Mouse (Mus musculus) kidney, embryonic 15.5 days (tissue): ENCODE measurements around the gene Stra6. TPM values are rescaled to one million over a fixed set of nuclear protein-coding genes. Genes with fewer than 3 reads are reported as not detected.
A peak's percentile ranks its signal among the peaks of the same experiment; 100 is the strongest.

Experiments
- ATAC-seq: fragments of 200-750 bp; cut with Nextera tagmentation; replicated peaks from 2 replicates; pipeline ENCODE4 v1.8.0; 2017; ENCODE audit warnings: moderate TSS enrichment; ENCODE audit not compliant: low FRiP score
- H3K27ac ChIP-seq: fragments of 300-500 bp; sonication (generic); 2 replicates; pipeline ENCODE4 v1.5.1; 2015; ENCODE audit warnings: mild to moderate bottlenecking, inconsistent platforms
- H3K27me3 ChIP-seq: fragments of 300-500 bp; sonication (generic); 2 replicates; pipeline ENCODE4 v1.6.1; 2015; ENCODE audit warnings: inconsistent platforms
- H3K36me3 ChIP-seq: fragments of 300-500 bp; sonication (generic); 2 replicates; pipeline ENCODE4 v1.6.1; 2015; ENCODE audit warnings: inconsistent platforms
- H3K4me1 ChIP-seq: fragments of 300-500 bp; sonication (generic); 2 replicates; pipeline ENCODE4 v1.6.1; 2015; ENCODE audit warnings: inconsistent platforms
- H3K4me2 ChIP-seq: fragments of 300-500 bp; sonication (generic); 2 replicates; pipeline ENCODE4 v1.6.1; 2015; ENCODE audit warnings: moderate library complexity, mild to moderate bottlenecking, inconsistent platforms
- H3K4me3 ChIP-seq: fragments of 300-500 bp; sonication (generic); replicated peaks from 2 replicates; pipeline ENCODE4 v1.5.1; 2015; ENCODE audit warnings: mild to moderate bottlenecking, inconsistent platforms
- H3K9ac ChIP-seq: fragments of 300-500 bp; sonication (generic); 2 replicates; pipeline ENCODE4 v1.6.1; 2015; ENCODE audit warnings: mild to moderate bottlenecking, inconsistent platforms
- H3K9me3 ChIP-seq: fragments of 300-500 bp; sonication (generic); replicated peaks from 2 replicates; pipeline ENCODE4 v1.6.1; 2016; ENCODE audit warnings: inconsistent platforms
- WGBS: fragments of 180-500 bp; shearing (Covaris S2); methylation state at CpG from one replicate; pipeline ENCODE4 v1.1.7; 2015; ENCODE audit warnings: mixed read lengths; 5-methylcytosine and 5-hydroxymethylcytosine counted together
- polyA plus RNA-seq: library from polyadenylated mRNA; unstranded; fragments of >200 nt; fragmentation: Nextera tagmentation; extraction: Ambion mirVana; gene quantifications from 2 replicates; pipeline ENCODE4 v1.2.1, GENCODE M21; 2015

Gene Stra6
- 28.0 and 29.7 TPM in 2 replicates for polyA plus RNA-seq

GRCm38 (mm10) chr9:58063531-58063930, at the start of gene Stra6:
Gene Stra6 (plus strand): TSS chr9:58063788.
- no peak for ATAC-seq
- WGBS, result 11% methylated on average over 3 of the region's 3 CpGs

GRCm38 (mm10) chr9:58014393-58015160, 49.0 kb upstream of the Stra6 start:
- peaks cover 6% of the 10 kb centered on the region; the same call in 1 of the 2 replicates for H3K27me3 ChIP-seq
- no peak for ATAC-seq

More at GRCm38 (mm10) chr9:58063531-58063930, at the start of gene Stra6:
- Histone ChIP-seq H3K9ac (no peak within 1 kb of the TSS), H3K4me1 (peaks cover 10% of the 10 kb centered on the region; the same call in 1 of the 2 replicates), H3K9me3 (no peaks in the 10 kb centered on the region), H3K27ac (no peak within 1 kb of the TSS), H3K27me3 (peaks cover 29% of the 10 kb centered on the region), H3K4me2 (no peak within 1 kb of the TSS), H3K4me3 (no peak within 1 kb of the TSS), H3K36me3 (no peaks in the 10 kb centered on the region)

GRCm38 (mm10) chr9:58015856-58016255, 47.7 kb upstream of the Stra6 start:
- Histone ChIP-seq H3K9me3 (no peaks in the 10 kb centered on the region), H3K27me3 (peaks cover 6% of the 10 kb centered on the region; the same call in 1 of the 2 replicates), H3K4me1 (peaks cover 25% of the 10 kb centered on the region), H3K9ac (no peak overlapping the region), H3K36me3 (no peaks in the 10 kb centered on the region), H3K27ac (no peak overlapping the region), H3K4me2 (no peak overlapping the region), H3K4me3 (no peak overlapping the region)
- 87% methylated on average over 6 of the region's 6 CpGs for WGBS
- ATAC-seq, result no peak

More at GRCm38 (mm10) chr9:58014393-58015160, 49.0 kb upstream of the Stra6 start:
- Histone ChIP-seq H3K4me1 (peaks cover 29% of the 10 kb centered on the region), H3K27ac (peak overlapping the region; percentile 15; the same call in 1 of the 2 replicates), H3K9ac (no peak overlapping the region), H3K36me3 (no peaks in the 10 kb centered on the region), H3K4me3 (no peak overlapping the region), H3K4me2 (no peak overlapping the region), H3K9me3 (no peaks in the 10 kb centered on the region)
- 59% methylated on average over 8 of the region's 8 CpGs for WGBS

DNA sequence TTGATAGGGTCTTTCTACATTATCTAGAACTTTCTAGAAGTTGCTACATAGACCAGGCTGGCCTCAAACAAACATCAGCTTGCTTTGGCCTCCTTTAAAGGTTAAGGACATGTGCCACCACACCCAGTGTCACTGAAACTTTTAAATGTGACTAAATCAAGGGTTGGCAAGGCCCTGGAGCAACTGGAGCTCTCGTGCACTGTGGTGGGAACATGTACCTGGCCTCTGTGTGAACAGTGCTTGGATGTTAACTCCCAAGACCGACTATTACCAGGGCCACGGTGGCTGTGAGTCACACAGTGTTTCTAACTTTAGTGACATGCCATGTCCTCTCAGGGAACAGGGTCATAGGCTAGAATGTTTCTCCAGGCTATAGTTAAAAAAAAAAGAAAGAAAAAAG, 46.6 kb upstream of the Stra6 start:
- no peak overlapping the region for H3K4me3 ChIP-seq
- no peak overlapping the region for H3K9ac ChIP-seq
- no peak overlapping the region for H3K27ac ChIP-seq
- no peak for ATAC-seq
- no peak overlapping the region for H3K4me2 ChIP-seq
- H3K4me1 ChIP-seq, result peaks cover 14% of the 10 kb centered on the region
- H3K36me3 ChIP-seq, result no peaks in the 10 kb centered on the region
- 79% methylated on average over 3 of the region's 3 CpGs for WGBS
- no peaks in the 10 kb centered on the region for H3K9me3 ChIP-seq
- H3K27me3 ChIP-seq, result peaks cover 6% of the 10 kb centered on the region; the same call in 1 of the 2 replicates

DNA sequence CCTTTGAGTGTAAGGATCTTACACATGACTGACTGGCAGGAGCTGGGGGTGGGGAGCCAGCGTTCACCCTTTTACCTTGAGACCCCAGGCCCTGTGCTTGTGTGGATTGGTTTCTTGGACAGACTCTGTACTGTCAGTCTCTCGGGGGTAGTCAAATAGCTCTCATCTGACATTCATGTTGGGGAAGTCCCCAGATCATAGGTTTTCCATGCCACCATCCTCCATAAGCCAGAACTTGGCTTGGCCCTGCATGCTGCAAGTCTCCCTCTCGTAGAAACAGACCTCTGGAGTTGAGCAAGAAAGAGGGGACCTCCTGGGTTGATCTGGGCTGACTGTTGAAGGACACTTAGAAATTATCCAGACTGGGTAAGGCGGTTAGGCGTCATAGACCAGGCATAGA, 45.2 kb upstream of the Stra6 start:
- WGBS, result 87% methylated on average over 5 of the region's 5 CpGs
- Histone ChIP-seq H3K9ac (no peak overlapping the region), H3K27ac (no peak overlapping the region), H3K4me1 (peaks cover 7% of the 10 kb centered on the region), H3K27me3 (peaks cover 6% of the 10 kb centered on the region; the same call in 1 of the 2 replicates), H3K4me3 (no peak overlapping the region), H3K36me3 (no peaks in the 10 kb centered on the region), H3K9me3 (no peaks in the 10 kb centered on the region), H3K4me2 (no peak overlapping the region)
- no peak for ATAC-seq

DNA sequence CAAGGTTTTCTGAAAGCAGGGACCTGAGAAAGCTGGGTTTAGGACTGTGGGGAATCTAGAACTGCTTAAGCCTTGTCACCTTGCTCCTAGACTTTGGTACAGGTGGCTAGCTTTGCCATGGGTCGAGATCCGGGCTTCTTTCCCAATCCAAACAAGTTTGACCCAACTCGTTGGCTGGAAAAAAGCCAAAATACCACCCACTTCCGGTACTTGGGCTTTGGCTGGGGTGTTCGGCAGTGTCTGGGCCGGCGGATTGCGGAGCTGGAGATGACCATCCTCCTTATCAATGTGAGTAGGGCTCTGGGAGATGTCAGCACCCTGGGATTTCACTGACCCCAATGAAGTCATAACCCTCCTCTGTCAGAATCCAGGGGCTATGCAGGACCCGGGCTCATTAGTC, 37.6 kb upstream of the Stra6 start:
- 86% methylated on average over 9 of the region's 9 CpGs for WGBS
- no peak overlapping the region for H3K9ac ChIP-seq
- no peaks in the 10 kb centered on the region for H3K36me3 ChIP-seq
- no peak overlapping the region for H3K27ac ChIP-seq
- no peak overlapping the region for H3K4me3 ChIP-seq
- H3K27me3 ChIP-seq, result 0 out of 2 replicates have a peak, but pooled peaks cover 4% of the 10 kb centered on the region
- no peak overlapping the region for H3K4me2 ChIP-seq
- ATAC-seq, result no peak
- no peaks in the 10 kb centered on the region for H3K9me3 ChIP-seq
- no peaks in the 10 kb centered on the region for H3K4me1 ChIP-seq

GRCm38 (mm10) chr9:58027426-58028180, 36.0 kb upstream of the Stra6 start:
- no peaks in the 10 kb centered on the region for H3K4me1 ChIP-seq
- H3K27me3 ChIP-seq, result 0 out of 2 replicates have a peak, but pooled peaks cover 4% of the 10 kb centered on the region
- 33% methylated on average over 2 of the region's 2 CpGs for WGBS
- H3K9ac ChIP-seq, result no peak overlapping the region
- no peak overlapping the region for H3K27ac ChIP-seq
- H3K9me3 ChIP-seq, result no peaks in the 10 kb centered on the region
- ATAC-seq, result no peak
- no peak overlapping the region for H3K4me2 ChIP-seq
- H3K36me3 ChIP-seq, result no peaks in the 10 kb centered on the region
- H3K4me3 ChIP-seq, result no peak overlapping the region

- 74% methylated on average over 5 of the region's 5 CpGs for WGBS
- Histone ChIP-seq H3K4me1 (no peaks in the 10 kb centered on the region), H3K4me2 (no peak overlapping the region), H3K4me3 (no peak overlapping the region), H3K27ac (no peak overlapping the region), H3K27me3 (0 out of 2 replicates have a peak, but pooled peaks cover 4% of the 10 kb centered on the region), H3K9me3 (no peaks in the 10 kb centered on the region), H3K9ac (no peak overlapping the region), H3K36me3 (no peaks in the 10 kb centered on the region)
- ATAC-seq, result no peak
Measured at GRCm38 (mm10) chr9:58028841-58029240, 34.7 kb upstream of the Stra6 start.

GRCm38 (mm10) chr9:58029635-58030034, 34.0 kb upstream of the Stra6 start:
- no peaks in the 10 kb centered on the region for H3K9me3 ChIP-seq
- no peak overlapping the region for H3K27ac ChIP-seq
- 0 out of 2 replicates have a peak, but pooled peaks cover 4% of the 10 kb centered on the region for H3K27me3 ChIP-seq
- no peak overlapping the region for H3K4me2 ChIP-seq
- WGBS, result 83% methylated on average over 6 of the region's 6 CpGs
- no peak for ATAC-seq
- H3K4me1 ChIP-seq, result no peaks in the 10 kb centered on the region
- H3K9ac ChIP-seq, result no peak overlapping the region
- no peak overlapping the region for H3K4me3 ChIP-seq
- no peaks in the 10 kb centered on the region for H3K36me3 ChIP-seq

- no peak overlapping the region for H3K9ac ChIP-seq
- H3K36me3 ChIP-seq, result no peaks in the 10 kb centered on the region
- no peaks in the 10 kb centered on the region for H3K4me1 ChIP-seq
- H3K27ac ChIP-seq, result no peak overlapping the region
- no peak for ATAC-seq
- H3K4me3 ChIP-seq, result no peak overlapping the region
- H3K27me3 ChIP-seq, result peaks cover 8% of the 10 kb centered on the region; the same call in 1 of the 2 replicates
- H3K4me2 ChIP-seq, result no peak overlapping the region
- H3K9me3 ChIP-seq, result no peaks in the 10 kb centered on the region
- WGBS, result 71% methylated on average over 5 of the region's 5 CpGs
Measured at GRCm38 (mm10) chr9:58031895-58032294, 31.7 kb upstream of the Stra6 start.

DNA sequence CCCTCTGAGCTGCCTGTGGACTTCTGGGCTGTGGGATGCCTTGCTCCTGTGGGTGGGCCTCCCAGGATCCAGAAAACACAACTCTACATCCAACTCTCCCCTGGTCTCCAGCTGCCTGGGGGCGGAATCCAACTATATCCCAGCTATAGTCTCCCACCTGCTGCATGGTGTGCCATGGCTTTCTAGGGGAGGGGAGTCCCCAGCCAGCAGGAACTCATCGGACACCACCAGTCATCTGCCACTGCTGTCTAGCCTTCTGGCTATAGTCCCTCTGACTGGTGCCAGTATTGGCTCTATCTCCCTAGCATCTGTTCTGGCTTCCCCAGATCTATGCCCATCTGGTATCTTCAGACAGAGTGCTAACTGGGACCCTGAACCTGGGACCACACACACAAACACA, 28.1 kb upstream of the Stra6 start:
- H3K4me3 ChIP-seq, result no peak overlapping the region
- no peaks in the 10 kb centered on the region for H3K9me3 ChIP-seq
- H3K4me2 ChIP-seq, result no peak overlapping the region
- H3K27me3 ChIP-seq, result peaks cover 19% of the 10 kb centered on the region
- peaks cover 9% of the 10 kb centered on the region; the same call in 1 of the 2 replicates for H3K4me1 ChIP-seq
- ATAC-seq, result no peak
- H3K9ac ChIP-seq, result no peak overlapping the region
- WGBS, result 74% methylated on average over 2 of the region's 2 CpGs
- H3K36me3 ChIP-seq, result no peaks in the 10 kb centered on the region
- no peak overlapping the region for H3K27ac ChIP-seq
